Mouse (Mus musculus) heart, postnatal 4 days (tissue): ENCODE results near the gene Pde7b. TPM values are rescaled to one million over a fixed set of nuclear protein-coding genes. Genes with fewer than 3 reads are reported as not detected.
A peak's percentile ranks its signal among the peaks of the same experiment; 100 is the strongest.

Source experiments
- DNase-seq: peaks from one replicate; pipeline ENCODE4 v3.0.0; 2021
- total RNA-seq, 2 experiments: library from RNA; stranded (reverse); gene quantifications; 2 replicates each; pipeline ENCODE4 v1.2.3; 2021

Gene Pde7b
- total RNA-seq, 2 experiments from 2014 or later, result 26.5 to 26.8 TPM

DNA sequence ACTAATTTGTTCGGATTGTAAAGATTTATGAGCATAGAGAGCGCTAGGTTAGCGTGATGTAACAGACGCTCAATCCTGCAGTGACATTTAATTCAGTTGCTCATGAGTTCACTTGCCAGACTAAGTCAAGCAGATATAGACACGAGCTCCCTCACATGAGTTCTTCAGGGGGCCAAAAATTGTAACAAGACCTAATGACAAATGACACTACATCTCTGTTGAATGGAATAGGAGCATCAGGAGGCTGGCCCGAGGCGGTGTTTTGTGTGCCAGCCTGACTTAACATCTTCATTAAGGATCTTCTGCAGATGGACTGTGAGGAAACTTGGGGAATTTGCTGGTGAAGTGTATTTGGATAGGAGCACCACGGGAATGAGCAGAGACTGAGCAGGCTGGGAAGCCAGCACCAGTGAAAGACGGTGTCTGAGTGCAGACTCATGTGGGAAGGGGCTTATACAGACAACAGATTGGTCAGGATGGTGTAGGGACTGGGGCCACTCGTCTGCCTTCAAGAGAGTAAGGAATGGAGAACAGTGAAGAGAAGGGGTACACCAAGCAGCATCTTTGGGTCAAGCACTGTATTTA lies 303.5 kb downstream of the Pde7b start:
- DNase-seq, result no peak

DNA sequence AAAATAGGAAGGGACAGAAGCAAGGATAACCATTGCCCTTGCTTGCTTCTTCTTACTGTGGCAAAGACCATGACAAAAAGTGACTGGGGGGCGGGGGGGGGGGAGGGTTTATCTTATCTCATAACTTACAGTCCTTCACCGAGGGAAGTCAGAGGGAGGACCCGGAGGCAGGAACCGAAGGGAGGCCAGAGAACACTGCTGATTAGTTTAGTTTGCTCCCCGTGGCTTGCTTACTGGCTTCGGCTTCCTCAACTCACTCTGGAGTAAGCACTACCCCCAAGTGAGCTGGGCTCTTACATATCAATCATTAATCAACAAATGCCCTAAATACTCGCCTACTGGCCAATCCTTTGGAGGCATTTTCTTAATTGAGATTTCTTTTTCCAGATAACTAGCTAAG lies 304.6 kb downstream of the Pde7b start:
- no peak for DNase-seq

DNA sequence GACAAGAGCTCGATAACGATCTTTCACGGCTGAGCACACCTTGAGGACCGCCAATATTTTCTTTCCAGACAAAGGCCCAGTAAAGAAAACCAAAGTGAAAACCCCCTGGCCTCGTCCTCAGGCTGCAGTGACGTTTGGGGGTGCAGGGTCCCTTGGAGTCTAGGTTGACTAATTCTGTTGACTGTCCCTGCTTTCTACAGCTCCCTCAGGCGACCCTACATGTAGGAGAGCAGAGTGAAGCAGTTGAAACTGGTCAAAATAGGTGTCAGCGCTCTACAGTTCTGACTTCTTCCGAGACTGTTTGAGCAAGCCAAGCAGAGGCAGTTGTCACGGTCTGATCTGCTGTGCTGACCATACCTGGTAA lies 306.0 kb downstream of the Pde7b start:
- no peak for DNase-seq

DNA sequence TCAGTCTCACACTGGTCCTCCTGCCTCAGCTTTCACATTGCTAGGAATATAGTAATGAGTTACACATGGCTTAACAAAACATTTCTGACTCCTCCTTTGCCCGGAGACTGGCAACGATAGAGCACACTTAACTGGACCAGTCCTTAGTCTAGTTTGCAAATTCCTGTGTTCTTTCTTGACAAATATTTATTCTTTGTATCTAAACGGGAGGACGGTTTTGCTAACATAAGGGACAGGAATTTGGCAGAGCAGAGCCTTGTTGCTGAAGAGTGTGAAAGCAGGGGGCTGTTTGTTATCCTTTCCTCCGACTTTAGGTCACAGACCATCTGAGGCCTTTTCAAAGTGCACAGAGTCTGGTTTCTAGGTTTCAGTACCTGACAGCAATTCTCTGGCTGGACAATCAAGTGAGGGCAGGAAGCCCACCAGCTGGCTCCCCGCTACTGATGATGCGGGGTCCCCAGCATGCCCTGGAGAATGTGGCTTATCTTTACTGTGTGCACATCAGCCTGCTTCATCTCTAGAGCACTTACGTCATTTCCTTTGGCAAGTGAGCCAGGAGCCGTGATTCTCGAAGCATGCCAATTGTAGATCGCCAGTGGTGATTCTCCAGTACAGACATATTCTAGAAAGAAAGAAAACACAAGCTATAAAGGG lies 306.5 kb downstream of the Pde7b start:
- peak; percentile 65 for DNase-seq

DNA sequence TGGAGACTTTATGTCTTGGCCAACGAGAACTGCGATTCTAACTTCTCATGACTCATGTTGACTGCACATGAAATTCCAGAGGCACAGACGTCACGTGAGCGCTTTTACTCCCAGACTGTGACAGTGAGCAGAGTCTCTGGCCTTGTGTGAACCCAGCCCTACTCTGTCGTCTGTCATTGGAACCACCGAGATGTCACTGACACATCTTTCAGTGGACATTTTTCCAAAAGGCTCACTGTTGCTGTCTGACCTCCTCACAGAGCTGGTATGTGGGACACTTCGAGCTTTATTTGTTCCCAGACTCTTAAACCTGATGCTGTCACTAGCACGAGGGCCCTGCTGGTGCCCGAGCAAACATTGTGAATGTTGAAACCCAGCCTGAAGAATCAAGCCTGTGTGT lies 315.7 kb downstream of the Pde7b start:
- peak; percentile 67 for DNase-seq

DNA sequence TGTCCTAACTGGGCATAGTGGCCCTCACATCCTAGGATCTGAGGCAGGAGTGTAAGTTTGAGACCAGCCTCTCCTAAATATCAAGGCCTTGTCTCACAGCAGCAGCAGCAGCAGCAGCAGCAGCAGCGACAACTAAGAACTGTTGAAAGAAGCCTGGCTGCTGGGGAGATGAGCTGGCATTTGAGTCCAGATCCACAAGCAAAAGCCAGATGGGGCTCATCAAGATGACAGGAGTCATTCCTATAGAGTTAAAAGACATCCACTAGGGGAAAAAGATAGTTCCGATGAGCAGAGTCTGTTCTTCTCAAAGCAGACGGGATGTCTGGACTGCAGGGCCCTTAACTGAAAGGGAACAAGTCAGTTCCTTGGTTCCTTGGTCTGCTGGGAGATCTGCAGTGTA lies 316.5 kb downstream of the Pde7b start:
- DNase-seq, result peak; percentile 72

DNA sequence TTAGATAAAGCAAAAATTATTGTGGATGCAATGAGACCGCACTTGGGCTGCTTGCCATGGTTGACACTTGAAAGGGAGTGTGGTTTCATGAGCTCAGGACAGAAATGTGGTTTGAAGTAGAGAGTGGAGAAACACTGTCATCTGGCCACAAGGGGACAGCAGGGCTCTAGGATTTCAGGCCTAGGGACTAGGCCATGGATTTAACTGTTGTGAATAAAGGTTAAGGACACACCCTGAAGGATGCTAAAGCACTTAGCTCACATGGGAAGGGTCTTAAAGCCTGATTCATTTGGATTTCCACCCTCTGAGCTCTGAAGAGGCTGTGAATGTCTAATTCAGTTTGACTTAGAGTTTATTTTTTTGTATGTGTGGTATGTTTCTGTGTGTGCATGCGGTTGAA lies 319.4 kb downstream of the Pde7b start:
- DNase-seq, result peak; percentile 73

DNA sequence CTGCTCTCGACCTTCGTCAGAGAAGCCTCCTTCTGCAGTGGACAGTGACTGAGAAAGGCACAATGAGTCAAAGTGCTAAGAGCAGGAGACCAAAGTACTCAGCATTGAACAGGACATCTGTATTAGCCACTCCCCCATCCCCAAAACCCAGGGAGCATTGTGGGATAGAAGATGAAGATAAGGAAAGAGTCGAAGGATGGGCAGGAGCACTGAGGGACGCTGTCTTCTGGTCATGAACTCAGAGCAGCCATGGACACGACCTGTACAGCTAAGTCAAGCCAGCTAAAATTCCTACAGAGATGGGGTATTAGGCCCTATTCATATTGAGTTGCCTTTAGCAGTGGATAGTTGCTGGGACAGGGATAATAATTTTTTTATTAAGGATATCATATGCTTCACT lies 321.9 kb downstream of the Pde7b start:
- no peak for DNase-seq

DNA sequence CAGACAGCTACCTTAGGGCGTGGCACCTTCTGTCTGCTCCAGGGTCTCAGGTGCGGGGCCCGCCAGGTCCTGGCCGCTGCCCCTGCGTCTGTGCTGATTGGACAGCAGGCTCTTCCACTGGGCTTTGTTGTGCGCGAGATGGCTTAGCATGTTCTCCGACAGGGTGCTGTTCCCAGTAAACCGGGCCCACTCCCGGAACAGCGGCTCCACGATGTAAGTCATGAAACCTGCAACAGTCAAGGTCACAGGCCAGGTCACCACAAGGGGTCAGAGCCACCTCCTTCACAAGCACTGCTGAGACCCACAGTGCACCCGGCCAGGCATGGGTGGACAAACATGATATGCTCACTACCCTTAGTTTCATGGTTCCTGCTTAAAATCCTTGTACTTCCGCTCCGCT lies 324.5 kb downstream of the Pde7b start:
- no peak for DNase-seq

DNA sequence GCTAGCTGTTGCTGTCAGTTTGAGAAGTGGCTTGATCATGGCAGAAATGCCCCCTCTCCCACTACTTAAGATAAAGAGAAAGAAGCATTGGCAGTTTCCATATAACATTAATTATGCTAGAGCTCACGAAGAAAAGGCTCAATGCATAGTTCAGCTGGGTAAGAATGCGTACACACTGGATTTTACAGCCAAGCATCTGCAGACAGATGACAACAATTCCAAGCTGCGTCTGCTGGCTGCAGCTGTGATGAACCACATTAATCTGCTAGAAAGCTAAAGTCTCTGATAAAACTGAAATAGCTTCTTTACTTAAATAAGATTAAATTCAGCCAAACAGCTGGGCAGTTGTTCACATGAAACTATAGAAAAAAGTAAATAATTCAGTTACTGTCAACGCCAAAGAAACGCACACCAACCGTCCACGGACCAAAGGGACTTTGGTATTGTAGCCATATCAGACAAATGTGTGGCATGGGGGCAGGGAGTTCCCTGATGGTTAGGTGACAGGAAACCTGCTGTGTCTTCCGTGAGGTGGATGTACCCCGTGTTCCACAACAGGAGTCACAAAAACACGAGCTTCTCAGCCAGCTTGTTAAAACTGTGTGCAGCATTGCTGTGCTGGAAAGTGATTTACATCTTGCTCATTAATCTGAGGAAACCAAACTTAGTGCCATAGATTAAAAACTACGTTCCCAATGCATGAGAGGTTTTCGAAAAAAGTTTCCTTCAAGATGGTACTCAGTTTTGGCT lies 326.1 kb downstream of the Pde7b start:
- no peak for DNase-seq

DNA sequence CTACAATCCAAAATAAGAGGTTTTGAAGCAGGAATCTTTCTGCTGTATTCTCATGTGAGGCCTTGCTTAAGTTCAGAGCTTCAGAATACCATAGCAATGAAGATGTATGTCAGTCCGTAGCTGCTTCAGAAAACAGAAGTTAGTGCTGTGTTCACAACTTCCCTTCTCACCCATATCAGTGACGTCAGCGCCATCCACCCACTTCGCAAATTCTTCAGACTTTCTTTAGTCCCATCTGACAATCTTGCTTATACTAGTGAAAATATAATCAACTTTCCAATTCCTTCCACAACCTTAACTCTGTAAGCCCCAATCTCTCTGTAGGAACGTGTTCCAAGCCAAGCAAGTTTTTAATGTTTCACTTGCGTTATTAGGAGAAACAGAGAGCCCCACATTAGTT lies 326.7 kb downstream of the Pde7b start:
- no peak for DNase-seq

DNA sequence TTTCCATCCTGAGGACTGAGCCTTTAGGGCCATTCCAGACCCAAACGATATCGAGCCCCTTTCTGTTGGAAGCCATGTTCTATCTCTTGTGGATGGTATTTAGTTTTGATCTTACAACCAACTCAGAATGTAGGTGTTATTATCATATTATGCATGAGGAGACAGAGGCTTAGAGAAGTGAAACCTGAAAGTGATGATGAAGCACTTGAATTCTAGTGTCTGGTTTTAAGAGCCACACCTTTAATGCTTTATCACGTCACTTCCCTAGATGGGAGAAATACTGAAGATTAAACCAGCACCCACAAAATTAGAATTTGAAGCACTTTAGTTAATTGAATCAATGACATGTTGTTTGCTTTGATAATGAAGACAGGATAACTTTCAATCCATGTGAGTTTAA lies 329.1 kb downstream of the Pde7b start:
- no peak for DNase-seq

DNA sequence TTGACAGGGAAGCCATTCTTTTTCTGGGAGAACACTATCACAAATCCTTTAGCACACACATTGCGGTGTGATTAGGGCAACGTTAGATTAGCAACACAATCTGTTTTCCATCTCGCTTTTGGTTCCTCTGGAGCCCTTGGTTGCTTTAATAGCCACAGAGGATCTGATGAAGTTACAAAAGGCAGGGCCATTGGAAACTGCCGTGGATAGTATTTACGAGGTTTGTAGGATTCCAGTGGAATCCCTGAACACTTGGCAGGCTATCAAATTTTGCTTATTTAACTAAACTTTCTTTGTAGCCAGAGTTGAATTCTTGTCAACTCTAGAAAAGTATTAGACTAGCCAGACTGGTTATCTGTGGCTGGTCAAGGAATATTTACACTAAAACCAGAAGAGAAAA lies 330.1 kb downstream of the Pde7b start:
- DNase-seq, result no peak

DNA sequence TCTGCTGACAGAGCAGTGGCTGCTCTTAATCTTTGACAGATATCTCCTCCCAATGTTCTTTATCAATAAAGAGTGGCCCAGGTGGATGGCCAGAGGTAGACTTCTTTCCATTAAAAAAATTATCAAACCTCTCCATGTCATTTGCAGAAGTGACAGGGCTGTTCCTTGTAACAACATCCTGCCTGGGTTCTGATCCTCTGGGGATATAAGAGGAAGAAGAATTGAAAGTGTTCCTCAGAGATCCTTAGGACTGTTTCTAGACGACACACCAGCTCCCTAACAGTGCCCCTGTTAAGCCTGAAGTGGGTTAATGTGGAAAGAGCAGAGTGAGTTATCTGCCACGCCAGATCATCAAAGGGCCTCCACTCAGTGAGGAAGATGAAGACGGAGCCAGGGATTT lies 334.3 kb downstream of the Pde7b start:
- no peak for DNase-seq

DNA sequence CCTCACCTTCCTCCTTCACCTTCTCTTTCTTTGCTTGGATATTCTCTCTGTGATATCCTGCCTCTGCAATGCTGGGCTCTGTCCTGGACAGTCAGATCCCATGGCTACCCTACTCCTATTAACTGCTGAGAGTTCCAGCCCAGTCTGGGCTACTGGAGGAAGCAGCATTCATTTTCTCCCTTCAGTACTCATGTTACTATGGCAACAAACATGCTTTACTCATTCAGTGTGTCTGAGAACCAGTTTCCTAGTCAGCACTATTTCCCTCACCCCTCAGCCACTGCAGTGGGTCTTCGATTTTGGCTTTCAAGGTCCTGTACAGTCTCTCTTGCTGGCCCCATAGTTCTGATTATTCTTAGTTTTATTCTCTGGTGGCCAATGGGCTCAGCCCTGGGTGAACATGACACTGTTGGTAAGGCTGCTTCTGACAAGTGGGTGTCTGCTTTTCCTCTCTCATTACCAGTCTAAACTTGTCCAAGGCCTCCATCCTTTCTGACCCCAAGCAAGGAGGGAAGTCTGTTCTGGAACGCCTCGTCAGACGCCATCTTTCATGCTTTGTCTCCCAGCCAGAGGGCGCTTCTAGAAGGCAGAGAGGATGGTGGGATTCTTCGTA lies 342.0 kb downstream of the Pde7b start:
- DNase-seq, result no peak

DNA sequence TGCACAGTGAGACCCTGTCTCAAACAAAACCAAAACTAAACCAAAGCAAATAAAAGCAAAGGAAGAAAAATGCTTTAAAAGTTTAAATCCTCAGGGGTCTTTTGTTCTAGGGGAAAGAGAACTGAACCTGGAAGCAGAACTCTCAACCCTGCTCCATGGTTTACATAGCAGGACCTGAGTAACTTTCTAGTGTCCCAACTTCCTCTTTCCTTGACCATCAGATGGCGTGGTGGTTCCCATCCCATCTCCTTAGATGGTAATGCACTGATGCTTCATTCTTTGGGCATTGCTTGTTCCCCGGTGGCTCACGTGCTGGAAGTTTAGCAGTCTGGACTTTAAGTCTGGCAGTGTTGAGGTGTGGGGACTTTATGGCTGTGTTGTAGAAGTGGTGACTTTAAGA lies 343.5 kb downstream of the Pde7b start:
- DNase-seq, result no peak

DNA sequence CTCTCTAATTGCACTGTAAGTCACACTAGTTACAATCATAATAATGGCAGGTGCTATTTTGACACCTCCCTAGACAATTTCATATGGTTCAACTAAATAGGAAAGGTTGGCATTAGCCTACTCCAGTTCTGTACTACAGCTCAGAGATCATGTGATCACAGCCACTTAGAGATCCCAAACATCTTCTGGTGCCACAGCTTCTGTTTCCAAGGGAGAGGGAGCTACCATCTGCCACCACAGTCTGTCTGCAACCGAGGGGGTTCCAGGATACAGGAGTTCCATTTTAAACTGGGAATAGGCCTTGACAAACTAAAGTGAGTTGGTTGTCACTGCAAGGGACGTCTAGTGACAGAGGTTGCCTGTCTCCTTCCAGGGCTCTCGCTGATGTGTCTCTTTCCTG lies 344.1 kb downstream of the Pde7b start:
- DNase-seq, result no peak

DNA sequence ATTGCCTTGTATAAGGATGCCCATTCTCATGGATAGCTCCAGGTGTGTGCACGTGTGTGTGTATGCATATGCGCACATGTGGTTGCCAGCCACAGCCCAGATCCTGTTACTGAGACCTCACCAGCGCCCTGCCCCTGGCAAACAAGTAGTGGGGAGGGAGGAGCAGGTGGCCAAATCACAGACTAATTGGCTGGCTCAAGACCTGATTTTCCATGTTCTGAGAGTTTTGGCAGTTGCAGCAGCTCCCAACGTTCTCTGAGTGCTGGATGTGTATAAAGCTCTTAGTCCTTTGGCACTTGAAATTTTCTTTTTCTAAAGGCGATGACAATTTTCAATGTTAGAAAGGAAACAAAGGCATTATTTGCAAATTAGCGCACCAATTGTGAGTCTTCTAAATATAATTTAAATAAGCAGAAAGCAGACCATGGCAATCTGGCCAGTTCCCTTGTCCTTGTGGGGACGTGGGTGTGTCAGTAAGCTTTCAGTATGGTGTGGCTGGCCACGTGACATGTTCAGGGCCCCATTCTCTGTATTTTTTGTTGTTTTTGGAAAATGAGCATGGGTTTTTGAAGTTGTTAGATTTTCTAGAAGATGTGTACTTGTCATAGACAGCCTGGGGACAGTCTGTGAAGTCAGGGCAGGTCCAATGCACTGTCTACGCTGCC lies 345.7 kb downstream of the Pde7b start:
- DNase-seq, result peak; percentile 35

DNA sequence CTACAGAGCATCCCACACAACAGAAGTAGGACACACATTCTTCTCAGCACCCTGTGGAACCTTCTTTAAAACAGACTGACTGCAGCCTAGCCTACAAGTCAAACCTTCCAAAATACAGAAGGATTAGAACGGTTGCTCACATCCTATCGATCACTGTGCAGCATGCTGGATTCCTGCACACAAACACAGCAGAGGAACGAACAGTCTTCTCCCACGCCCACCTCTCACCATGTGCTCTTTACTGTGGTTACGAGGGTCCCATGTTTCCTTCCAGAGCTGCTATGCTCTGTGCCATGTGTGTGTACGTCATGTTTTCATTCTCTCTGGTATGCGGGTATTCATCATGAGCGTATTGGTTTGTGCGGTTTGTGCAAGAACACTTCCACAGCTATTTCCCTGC lies 347.3 kb downstream of the Pde7b start:
- DNase-seq, result no peak

DNA sequence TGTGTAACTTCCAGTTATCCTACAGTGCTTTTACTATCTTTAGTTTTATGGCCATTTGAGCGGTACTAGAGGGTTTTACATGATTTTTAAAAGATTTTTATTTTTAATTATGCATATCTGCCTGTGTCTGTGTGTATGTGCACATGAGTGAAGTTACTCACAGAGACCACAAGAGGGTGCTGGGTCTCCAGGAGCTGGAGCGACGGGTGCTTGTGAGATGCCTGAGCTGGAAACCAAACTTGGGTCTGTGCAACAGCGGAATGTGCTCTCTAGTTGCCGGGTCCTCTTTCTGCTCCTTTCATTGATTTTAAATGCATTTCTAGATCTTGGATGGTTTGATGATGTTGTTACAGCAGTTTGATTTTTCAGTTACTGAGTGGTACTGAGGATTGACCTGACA lies 352.8 kb downstream of the Pde7b start:
- DNase-seq, result no peak

DNA sequence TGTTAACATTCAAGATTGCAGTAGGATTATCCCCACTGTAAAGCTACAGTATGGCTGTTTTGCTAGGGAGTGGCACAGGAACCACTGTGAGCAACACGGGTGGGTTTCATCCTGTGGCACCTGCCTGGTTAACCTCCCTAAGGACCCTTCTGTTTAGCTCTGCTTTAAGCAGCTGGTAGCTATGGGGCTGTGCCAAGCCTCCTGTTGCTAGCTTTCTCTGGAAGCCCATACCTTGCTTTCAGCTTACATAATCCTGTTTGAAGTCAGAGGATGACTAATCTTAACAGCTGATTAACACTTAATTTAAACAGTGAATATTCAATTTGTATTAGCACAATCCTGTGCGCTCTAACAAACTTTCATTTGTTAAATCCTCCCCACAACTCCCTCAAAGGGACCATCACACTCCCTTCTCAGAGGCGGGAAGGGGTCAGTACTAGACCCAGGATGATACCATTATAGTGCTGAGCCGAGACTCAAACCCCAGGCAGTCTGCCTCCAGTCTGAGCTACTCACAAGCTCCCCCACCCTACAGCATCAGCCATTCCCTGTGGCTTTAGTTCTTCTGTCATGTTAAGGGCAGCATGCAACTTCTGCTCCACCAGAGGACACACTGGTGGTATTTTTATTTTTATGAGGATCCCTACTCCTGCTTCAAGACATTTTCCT lies 362.3 kb downstream of the Pde7b start:
- DNase-seq, result no peak
